Mouse (Mus musculus) neutrophil, adult 83 days (primary cell): ENCODE measurements around the gene Olfr1325. TPM values are rescaled to one million over a fixed set of nuclear protein-coding genes. Genes with fewer than 3 reads are reported as not detected.

ENCODE experiments used
- total RNA-seq, 2 experiments: library from RNA; stranded (reverse); gene quantifications; one replicate each; pipeline ENCODE4 v1.2.4; 2023

Gene Olfr1325
- not detected for total RNA-seq

DNA sequence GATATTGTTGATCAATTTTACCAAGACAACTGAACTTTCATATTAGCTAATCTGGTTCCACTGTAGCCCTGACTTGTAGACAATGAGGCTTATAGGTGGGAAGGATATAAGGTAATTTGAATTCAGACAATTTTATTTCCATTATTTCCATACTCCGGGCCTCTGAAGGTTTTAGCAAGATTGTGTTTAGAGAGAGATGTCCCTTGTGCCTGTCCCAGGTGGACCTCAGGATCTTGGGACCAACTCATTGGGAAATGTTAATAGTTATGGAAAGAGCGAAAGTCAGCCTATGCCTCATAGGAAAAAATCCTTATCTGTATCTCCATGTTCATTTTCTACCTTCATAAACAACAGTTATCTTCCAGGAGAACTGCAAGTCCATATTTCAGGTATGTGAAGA lies at the start of gene Olfr1325:
Gene Olfr1325 (plus strand): TSS at position 301 of the 400 bp plus-strand sequence.

DNA sequence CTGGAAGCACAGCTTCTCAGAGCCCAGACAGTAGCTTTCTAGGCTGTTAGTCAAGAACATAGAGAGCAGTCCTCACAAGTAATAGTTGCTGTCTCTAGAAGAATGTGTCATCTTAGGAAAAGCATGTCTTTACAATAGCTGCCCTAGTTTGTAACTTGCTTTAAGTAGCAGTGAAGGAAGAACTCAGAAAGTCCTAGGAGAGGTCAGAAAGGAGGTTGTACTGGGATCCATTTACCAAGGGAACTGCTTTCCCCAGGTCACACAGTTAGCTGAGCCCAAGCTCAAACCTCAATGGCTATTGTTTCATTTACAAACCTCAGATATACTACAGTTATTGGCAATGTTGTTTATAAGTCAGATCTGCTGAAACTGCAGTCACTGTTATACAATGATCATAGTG lies 17.7 kb upstream of the Olfr1325 start, which contains the start of gene Olfr1326-ps1:
Gene Olfr1326-ps1 (minus strand): TSS at position 101 of the 400 bp plus-strand sequence.

DNA sequence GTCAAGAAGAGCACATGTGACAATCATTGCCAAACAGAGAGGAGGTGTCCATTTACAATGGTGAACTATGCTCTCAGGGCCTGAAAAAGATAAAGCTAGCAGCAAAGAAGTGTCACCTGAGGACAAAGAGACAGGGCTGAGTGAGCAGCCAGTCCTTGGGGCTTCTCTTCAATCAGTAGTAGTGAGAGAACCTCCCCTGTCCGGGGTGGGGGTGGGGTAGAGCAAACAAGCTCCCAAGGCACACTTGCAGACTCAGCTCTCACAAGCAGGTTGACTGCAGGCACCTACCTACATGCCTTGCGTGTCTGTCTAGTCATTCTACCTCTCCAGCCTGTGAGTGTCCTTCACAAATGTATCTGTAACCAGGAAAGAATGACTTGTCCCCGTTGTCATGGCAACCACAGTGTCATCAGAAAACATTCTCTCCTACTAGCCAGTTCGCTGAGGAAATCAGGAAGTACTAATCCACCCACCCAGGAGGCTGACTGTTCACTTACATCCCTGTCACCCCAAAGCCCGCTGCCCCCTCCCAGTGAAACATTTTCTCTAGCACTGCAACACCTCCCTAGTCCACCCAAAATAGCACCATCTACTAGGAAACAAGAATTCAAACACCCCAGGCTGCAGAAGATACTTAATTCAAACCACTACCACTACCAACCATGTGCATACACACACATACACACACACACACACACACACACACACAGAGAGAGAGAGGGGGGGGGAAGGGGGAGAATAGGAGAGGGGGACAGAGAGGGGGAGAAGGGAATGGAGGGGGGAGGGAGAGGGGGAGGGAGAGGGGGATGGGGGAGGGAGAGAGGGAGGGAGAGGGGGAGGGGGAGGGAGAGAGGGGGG lies 53.2 kb downstream of the Olfr1325 start, which contains the start of gene Gm5640:
Gene Gm5640 (minus strand): TSS at position 170 of the 858 bp plus-strand sequence.

Other genes starting within 250 kb of the Olfr1325 start
- gene Lage3, start 239.1 kb upstream of the Olfr1325 start, total RNA-seq: 10 to 100 TPM; 23.3 to 27.5 TPM
- gene Ubl4a, start 219.5 kb upstream of the Olfr1325 start, total RNA-seq: 10 to 100 TPM; 24.7 to 31.6 TPM
- gene Slc10a3, start 219.3 kb upstream of the Olfr1325 start, total RNA-seq: 10 to 100 TPM; 14.6 to 16.5 TPM
- 10 to 100 TPM in 1 of 2 experiments, 1 to 10 TPM in 1; 9.9 to 11.0 TPM for gene Fam3a, start 199.4 kb upstream of the Olfr1325 start, total RNA-seq
- 10 to 100 TPM; 32.5 to 40.3 TPM for gene Ikbkg, start 199.4 kb upstream of the Olfr1325 start, total RNA-seq
- 100 to 1,000 TPM; 372 to 428 TPM for gene G6pdx, start 163.5 kb upstream of the Olfr1325 start, total RNA-seq
- gene Gm6880, start 111.3 kb upstream of the Olfr1325 start, total RNA-seq: not detected
- not detected for gene Olfr1326-ps1, start 17.8 kb upstream of the Olfr1325 start, total RNA-seq
- gene Gm5640, start 53.0 kb downstream of the Olfr1325 start, total RNA-seq: not detected
- not detected for gene Gm6890, start 148.2 kb downstream of the Olfr1325 start, total RNA-seq
- not detected for gene Gm5936, start 244.5 kb downstream of the Olfr1325 start, total RNA-seq